Mouse (Mus musculus) cerebellum, adult 2 months (tissue): Measurements from ENCODE around the gene Me3. TPM values are rescaled to one million over a fixed set of nuclear protein-coding genes. Genes with fewer than 3 reads are reported as not detected.

Experiments used
- DNase-seq, 2 experiments: peaks; one replicate each; pipeline ENCODE4 v3.0.0; 2021
- H3K27ac ChIP-seq: fragments of 200-500 bp; 2 replicates; pipeline ENCODE4 v1.5.1; 2012; ENCODE audit warnings: low read length, control low read depth, inconsistent platforms; ENCODE audit not compliant: insufficient read depth
- H3K27me3 ChIP-seq: fragments of 200-500 bp; 2 replicates; pipeline ENCODE4 v1.6.1; 2012; ENCODE audit warnings: inconsistent platforms, mild to moderate bottlenecking, low read length, moderate library complexity; ENCODE audit not compliant: control insufficient read depth, insufficient read depth
- H3K4me1 ChIP-seq: fragments of 200-500 bp; 2 replicates; pipeline ENCODE4 v1.6.1; 2011; ENCODE audit warnings: low read length; ENCODE audit not compliant: control insufficient read depth, insufficient read depth
- H3K4me3 ChIP-seq: fragments of 200-500 bp; replicated peaks from 2 replicates; pipeline ENCODE3; 2011; ENCODE audit warnings: mild to moderate bottlenecking, low read depth, low read length, control low read depth; ENCODE audit not compliant: insufficient read depth
- CTCF ChIP-seq: fragments of 200-500 bp; IDR thresholded peaks from 2 replicates; pipeline ENCODE4 v1.5.1; 2011; ENCODE audit warnings: low read depth, mild to moderate bottlenecking, control low read depth, low read length, moderate library complexity, borderline replicate concordance; ENCODE audit not compliant: insufficient read depth
- POLR2A ChIP-seq: fragments of 200-500 bp; IDR thresholded peaks from 2 replicates; pipeline ENCODE4 v1.6.1; 2011; ENCODE audit warnings: low read length, control low read depth, borderline replicate concordance; ENCODE audit not compliant: insufficient read depth
- WGBS: fragments of 180-500 bp; shearing (Covaris S2); methylation state at CpG from one replicate; pipeline ENCODE4 v1.1.7; 2018; 5-methylcytosine and 5-hydroxymethylcytosine counted together
- polyA plus RNA-seq: library from polyadenylated mRNA; depleted of rRNA; stranded (reverse); fragments of >200 nt; gene quantifications from 2 replicates; pipeline ENCODE4 v1.2.3, GENCODE M21; 2012

Gene Me3
- polyA plus RNA-seq, 1 experiment, result 58.3 TPM

- Histone ChIP-seq H3K27me3 (no peaks in the 10 kb centered on the region), H3K4me1 (no peaks in the 10 kb centered on the region), H3K27ac (no peak overlapping the region), H3K4me3 (no peak overlapping the region)
- no peak for TF ChIP-seq POLR2A
- DNase-seq, result no peak
- WGBS, result 72% methylated on average over 6 of the region's 6 CpGs
Measured at GRCm38 (mm10) chr7:89671104-89671831, 39.1 kb downstream of the Me3 start.

- peaks cover 2% of the 10 kb centered on the region; the same call in 1 of the 2 replicates for H3K4me1 ChIP-seq
- no peak overlapping the region for H3K27ac ChIP-seq
- no peaks in the 10 kb centered on the region for H3K27me3 ChIP-seq
- no peak overlapping the region for H3K4me3 ChIP-seq
- no peak for DNase-seq
- TF ChIP-seq POLR2A (no peak), CTCF (no peak)
Measured at GRCm38 (mm10) chr7:89676176-89676575, 44.0 kb downstream of the Me3 start.

GRCm38 (mm10) chr7:89677850-89678249 lies 45.7 kb downstream of the Me3 start:
- TF ChIP-seq CTCF (no peak), POLR2A (no peak)
- H3K27me3 ChIP-seq, result no peaks in the 10 kb centered on the region
- no peak overlapping the region for H3K27ac ChIP-seq
- H3K4me3 ChIP-seq, result no peak overlapping the region
- peak in 1 of 2 experiments; percentile 14 for DNase-seq
- WGBS, result 7% methylated on average over 1 of the region's 1 CpGs
- H3K4me1 ChIP-seq, result peaks cover 2% of the 10 kb centered on the region; the same call in 1 of the 2 replicates

- DNase-seq, result no peak
Measured at GRCm38 (mm10) chr7:89678719-89679118, 46.5 kb downstream of the Me3 start.

GRCm38 (mm10) chr7:89679139-89679538 lies 46.9 kb downstream of the Me3 start:
- Histone ChIP-seq H3K4me3 (no peak overlapping the region), H3K4me1 (peaks cover 2% of the 10 kb centered on the region; the same call in 1 of the 2 replicates), H3K27me3 (no peaks in the 10 kb centered on the region), H3K27ac (no peak overlapping the region)
- DNase-seq, result no peak
- TF ChIP-seq CTCF, result no peak
- TF ChIP-seq POLR2A, result no peak
- 80% methylated on average over 6 of the region's 6 CpGs for WGBS

More at GRCm38 (mm10) chr7:89678719-89679118, 46.5 kb downstream of the Me3 start:
- peaks cover 2% of the 10 kb centered on the region; the same call in 1 of the 2 replicates for H3K4me1 ChIP-seq
- TF ChIP-seq POLR2A (no peak), CTCF (no peak)
- H3K27ac ChIP-seq, result no peak overlapping the region
- no peaks in the 10 kb centered on the region for H3K27me3 ChIP-seq
- no peak overlapping the region for H3K4me3 ChIP-seq
- 89% methylated on average over 5 of the region's 5 CpGs for WGBS

- 53% methylated on average over 2 of the region's 2 CpGs for WGBS
- TF ChIP-seq CTCF (no peak), POLR2A (no peak)
- Histone ChIP-seq H3K27ac (no peak overlapping the region), H3K4me3 (no peak overlapping the region), H3K4me1 (peaks cover 2% of the 10 kb centered on the region; the same call in 1 of the 2 replicates), H3K27me3 (no peaks in the 10 kb centered on the region)
- DNase-seq, result no peak
Measured at GRCm38 (mm10) chr7:89679621-89680140, 47.5 kb downstream of the Me3 start.

GRCm38 (mm10) chr7:89680891-89681290 lies 48.7 kb downstream of the Me3 start:
- Histone ChIP-seq H3K4me1 (peaks cover 2% of the 10 kb centered on the region; the same call in 1 of the 2 replicates), H3K27ac (no peak overlapping the region), H3K4me3 (no peak overlapping the region), H3K27me3 (no peaks in the 10 kb centered on the region)
- no peak for DNase-seq
- WGBS, result 71% methylated on average over 3 of the region's 3 CpGs
- TF ChIP-seq CTCF (no peak), POLR2A (no peak)

- H3K27ac ChIP-seq, result no peak overlapping the region
- WGBS, result 63% methylated on average over 10 of the region's 10 CpGs
- no peak overlapping the region for H3K4me3 ChIP-seq
- TF ChIP-seq POLR2A (no peak), CTCF (no peak)
- H3K27me3 ChIP-seq, result no peaks in the 10 kb centered on the region
- no peak for DNase-seq
- H3K4me1 ChIP-seq, result peaks cover 2% of the 10 kb centered on the region; the same call in 1 of the 2 replicates
Measured at GRCm38 (mm10) chr7:89681666-89682470, 49.7 kb downstream of the Me3 start.
